Comparison of ENCODE assay signal across 10 mouse cellular contexts in genomic region chr15:94628463-94628829, GRCm38 (mm10). TPM values are rescaled to one million over a fixed set of nuclear protein-coding genes. Genes with fewer than 3 reads are reported as not detected.
A peak's percentile ranks its signal among the peaks of the same experiment; 100 is the strongest.
DNase-seq lines count a peak whose midpoint lies in the region; ATAC-seq and TF ChIP-seq lines count a peak whose summit lies in the region.
"Had no signal": no experiment of that assay in that cellular context is flagged by ENCODE, and none has a peak within 500 bp of the region (broad histone marks: within the 10 kb centered on the region; RNA-seq: fewer than 3 reads in every experiment).

No protein-coding gene starts in this region.

- no peak for TF ChIP-seq EP300 in stomach, postnatal 0 days (optimal IDR thresholded peaks at IDR 0.05)

- peak overlapping the region; percentile 68 for H3K4me2 ChIP-seq in liver, embryonic 13.5 days
- peak overlapping the region; percentile 91 for H3K4me2 ChIP-seq in stomach, postnatal 0 days (replicated peaks; ENCODE audit: low read depth)

- no peaks in the 10 kb centered on the region for H3K36me3 ChIP-seq in megakaryocyte, embryonic 14.5 days (replicated peaks; ENCODE audit: low read length)
- H3K36me3 ChIP-seq in liver, embryonic 13.5 days = no peaks in the 10 kb centered on the region
- no peaks in the 10 kb centered on the region for H3K36me3 ChIP-seq in stomach, postnatal 0 days (ENCODE audit: control insufficient read depth, insufficient read depth, low read length)

- ATAC-seq in cerebellum, adult (ENCODE audit: insufficient number of reproducible peaks, low FRiP score, low TSS enrichment) = no peak
- ATAC-seq in megakaryocyte, adult 5-6 weeks (ENCODE audit: poor library complexity, severe bottlenecking) = no peak
- ATAC-seq in liver, embryonic 13.5 days (ENCODE audit: low read depth) = no peak
- ATAC-seq in stomach, postnatal 0 days (ENCODE audit: low FRiP score, low TSS enrichment) = 0 out of 2 replicates have a peak, but pooled peaks have one; percentile 2
- ATAC-seq: activated CD4-positive, CD25-positive, alpha-beta regulatory T cell, adult 4 months had no signal

- H3K27me3 ChIP-seq in cerebellum, adult 2 months (ENCODE audit: control insufficient read depth, insufficient read depth, low read length) = no peaks in the 10 kb centered on the region
- H3K27me3 ChIP-seq in megakaryocyte, embryonic 14.5 days (replicated peaks) = peaks cover 74% of the 10 kb centered on the region
- peaks cover 39% of the 10 kb centered on the region for H3K27me3 ChIP-seq in liver, embryonic 13.5 days
- H3K27me3 ChIP-seq in stomach, postnatal 0 days (ENCODE audit: control insufficient read depth, insufficient read depth, low read length) = no peaks in the 10 kb centered on the region

- no peak for DNase-seq in cerebellum, adult 2 months
- no peak for DNase-seq in liver, embryonic 13.5 days
- DNase-seq in stomach, postnatal 0 days (ENCODE audit: low spot score) = no peak
- no peak for DNase-seq in ovary, postnatal 14 days (ENCODE audit: low spot score)
- no peak for DNase-seq in cerebellum, adult 8-10 months

- TF ChIP-seq POLR2A in cerebellum, adult 2 months (IDR thresholded peaks at IDR 0.05; ENCODE audit: borderline replicate concordance, insufficient read depth, low read length) = no peak

- no peak for TF ChIP-seq CTCF in cerebellum, adult 2 months (IDR thresholded peaks at IDR 0.05; ENCODE audit: borderline replicate concordance, insufficient read depth, low read depth, low read length)
- no peak for TF ChIP-seq CTCF in stomach, postnatal 0 days (IDR thresholded peaks at IDR 0.05; ENCODE audit: low read depth)

- no peaks in the 10 kb centered on the region for H3K4me1 ChIP-seq in cerebellum, adult 2 months (ENCODE audit: control insufficient read depth, insufficient read depth, low read length)
- peaks cover 19% of the 10 kb centered on the region for H3K4me1 ChIP-seq in megakaryocyte, embryonic 14.5 days
- 0 out of 2 replicates have a peak, but pooled peaks cover 2% of the 10 kb centered on the region for H3K4me1 ChIP-seq in liver, embryonic 13.5 days (replicated peaks)
- H3K4me1 ChIP-seq in stomach, postnatal 0 days (replicated peaks; ENCODE audit: control insufficient read depth, insufficient read depth) = no peaks in the 10 kb centered on the region

- no peak overlapping the region for H3K27ac ChIP-seq in cerebellum, adult 2 months (ENCODE audit: insufficient read depth, low read length)
- H3K27ac ChIP-seq in liver, embryonic 13.5 days = no peak overlapping the region
- H3K27ac ChIP-seq in stomach, postnatal 0 days (replicated peaks) = no peak overlapping the region

- H3K4me3 ChIP-seq in cerebellum, adult 2 months (replicated peaks; ENCODE audit: insufficient read depth, low read depth, low read length) = peak overlapping the region; percentile 53
- peak overlapping the region; percentile 93 for H3K4me3 ChIP-seq in megakaryocyte, embryonic 14.5 days (replicated peaks)
- peak overlapping the region; percentile 54 for H3K4me3 ChIP-seq in liver, embryonic 13.5 days (replicated peaks)
- peak overlapping the region; percentile 50 for H3K4me3 ChIP-seq in stomach, postnatal 0 days (ENCODE audit: low read depth, low read length)

- H3K9ac ChIP-seq in liver, embryonic 13.5 days = no peak overlapping the region
- peak overlapping the region; percentile 70; the same call in 1 of the 2 replicates for H3K9ac ChIP-seq in stomach, postnatal 0 days (ENCODE audit: low read length)

- 55% methylated on average over 2 of the region's 2 CpGs for WGBS in cerebellum, adult 2 months
- 54% methylated on average over 2 of the region's 2 CpGs for WGBS in liver, embryonic 13.5 days (ENCODE audit: insufficient replicate concordance)
- 55% methylated on average over 2 of the region's 2 CpGs for WGBS in stomach, postnatal 0 days

- H3K9me3 ChIP-seq in megakaryocyte, embryonic 14.5 days = peaks cover 11% of the 10 kb centered on the region
- no peaks in the 10 kb centered on the region for H3K9me3 ChIP-seq in liver, embryonic 13.5 days (replicated peaks)
- no peaks in the 10 kb centered on the region for H3K9me3 ChIP-seq in stomach, postnatal 0 days (ENCODE audit: control insufficient read depth, low read length)

RNA-seq across cellular contexts. Expression of gene Tmem117, which starts 0.6 kb away (rescaled TPM):
- 9.1 and 9.3 TPM in 2 replicates for polyA plus RNA-seq in cerebellum, adult 2 months (2012; rRNA removed)
- 0.18 TPM in 1 of 2 replicates, not detected in the other for polyA plus RNA-seq in megakaryocyte, embryonic 14.5 days (2012; ENCODE audit: insufficient read depth, low replicate concordance)
- not detected in 2 replicates for total RNA-seq in megakaryocyte, adult 5-6 weeks (2015)
- not detected in 2 replicates for total RNA-seq in megakaryocyte, adult 5-6 weeks (2017)
- 0.03 and 0.07 TPM in 2 replicates for polyA plus RNA-seq in liver, embryonic 13.5 days (2015; fragmentation: Nextera tagmentation; extraction: Ambion mirVana)
- 5.6 and 5.9 TPM in 2 replicates for polyA plus RNA-seq in stomach, postnatal 0 days (2015; fragmentation: Nextera tagmentation; extraction: Ambion mirVana)
- polyA plus RNA-seq: spleen, adult 2 months had no signal

RNA-seq across cellular contexts. Expression of gene Twf1, which starts 38.8 kb away (rescaled TPM):
- polyA plus RNA-seq in cerebellum, adult 2 months (2012; rRNA removed) = 44.2 and 49.6 TPM in 2 replicates
- 1.6 and 13.8 TPM in 2 replicates for polyA plus RNA-seq in megakaryocyte, embryonic 14.5 days (2012; ENCODE audit: insufficient read depth, low replicate concordance)
- 39.8 and 43.4 TPM in 2 replicates for total RNA-seq in megakaryocyte, adult 5-6 weeks (2015)
- 26.8 and 37.1 TPM in 2 replicates for total RNA-seq in megakaryocyte, adult 5-6 weeks (2017)
- 32.4 and 34.2 TPM in 2 replicates for polyA plus RNA-seq in liver, embryonic 13.5 days (2015; fragmentation: Nextera tagmentation; extraction: Ambion mirVana)
- polyA plus RNA-seq in stomach, postnatal 0 days (2015; fragmentation: Nextera tagmentation; extraction: Ambion mirVana) = 87.8 and 92.4 TPM in 2 replicates
